Comparison of ENCODE assay signal across 9 mouse cellular contexts in the genomic region with DNA sequence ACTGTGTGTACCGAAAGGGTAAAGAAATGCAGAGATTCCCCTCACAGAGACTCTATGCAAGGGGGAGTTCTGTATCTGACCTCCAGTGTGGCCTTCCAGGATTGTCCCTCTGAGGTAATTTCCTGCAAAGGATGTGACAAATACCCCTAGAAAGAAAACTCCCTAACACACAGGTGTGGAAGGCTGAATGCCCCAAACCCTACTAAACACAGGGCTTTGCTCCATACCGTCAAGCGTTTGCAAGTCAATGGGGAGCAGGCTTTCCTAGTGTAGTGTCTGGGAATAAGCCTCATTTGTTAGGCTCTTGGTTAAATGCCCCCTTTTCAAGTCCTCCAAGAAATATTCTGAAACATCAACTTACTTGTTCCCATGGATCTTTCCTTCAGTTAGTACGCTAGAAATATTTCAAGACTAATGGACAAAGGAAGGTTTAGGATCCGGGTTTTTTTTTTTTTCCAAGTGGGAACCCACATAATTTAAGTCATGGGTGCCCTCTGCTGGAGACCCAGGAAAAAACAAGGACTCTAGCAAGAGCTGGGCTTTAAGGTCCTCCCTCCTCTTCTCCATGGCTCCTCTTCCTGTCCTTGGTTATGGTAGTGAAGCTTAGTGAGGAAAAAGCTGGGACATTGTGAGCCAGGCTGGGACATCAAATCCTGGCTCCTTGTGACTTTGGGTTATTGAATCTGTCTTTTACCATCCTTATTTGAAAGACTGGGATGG.
DNase-seq lines count a peak whose midpoint lies in the region; ATAC-seq and TF ChIP-seq lines count a peak whose summit lies in the region.
"Had no signal": no experiment of that assay in that cellular context is flagged by ENCODE, and none has a peak within 500 bp of the region (broad histone marks: within the 10 kb centered on the region; RNA-seq: fewer than 3 reads in every experiment).

No protein-coding gene starts in this region.

- H3K9ac ChIP-seq in liver, embryonic 11.5 days (ENCODE audit: low read depth, low read length), result no peak overlapping the region
- H3K9ac ChIP-seq in hindbrain, postnatal 0 days (replicated peaks; ENCODE audit: low read length), result no peak overlapping the region
- H3K9ac ChIP-seq in midbrain, embryonic 15.5 days, result no peak overlapping the region
- H3K9ac ChIP-seq: midbrain, embryonic 12.5 days had no signal

- no peaks in the 10 kb centered on the region for H3K9me3 ChIP-seq in liver, embryonic 11.5 days (ENCODE audit: control insufficient read depth, low read length)
- H3K9me3 ChIP-seq in hindbrain, postnatal 0 days (ENCODE audit: low read length), result no peaks in the 10 kb centered on the region
- H3K9me3 ChIP-seq in midbrain, embryonic 15.5 days, result no peaks in the 10 kb centered on the region

- intact Hi-C loops in left cerebral cortex, adult 2 months (cut with DNase I), result loop anchor here (1.0 to 2.0 kb wide), 3 partner anchors 360 to 578 kb away; no protein-coding TSS in a partner anchor

- TF ChIP-seq CTCF in hindbrain, postnatal 0 days (IDR thresholded peaks at IDR 0.05; ENCODE audit: low read depth), result peak; percentile 73
- peak; percentile 85 for TF ChIP-seq CTCF in left cerebral cortex, adult 2 months (IDR thresholded peaks at IDR 0.05)

- H3K4me3 ChIP-seq in liver, embryonic 11.5 days (ENCODE audit: low read depth, low read length), result no peak overlapping the region
- no peak overlapping the region for H3K4me3 ChIP-seq in hindbrain, postnatal 0 days (ENCODE audit: low read length)
- H3K4me3 ChIP-seq in left cerebral cortex, adult 2 months, result no peak overlapping the region
- H3K4me3 ChIP-seq in midbrain, embryonic 15.5 days, result no peak overlapping the region
- H3K4me3 ChIP-seq: midbrain, embryonic 12.5 days had no signal

- 43% methylated on average over 5 of the region's 5 CpGs for WGBS in liver, embryonic 11.5 days
- 31% methylated on average over 5 of the region's 5 CpGs for WGBS in hindbrain, postnatal 0 days
- 36% methylated on average over 5 of the region's 5 CpGs for WGBS in midbrain, embryonic 15.5 days

- H3K27me3 ChIP-seq in liver, embryonic 11.5 days (replicated peaks; ENCODE audit: control insufficient read depth, insufficient read depth, low read length), result no peaks in the 10 kb centered on the region
- no peaks in the 10 kb centered on the region for H3K27me3 ChIP-seq in hindbrain, postnatal 0 days (ENCODE audit: insufficient read depth, low read length)
- H3K27me3 ChIP-seq in midbrain, embryonic 15.5 days (replicated peaks), result no peaks in the 10 kb centered on the region
- H3K27me3 ChIP-seq: midbrain, embryonic 12.5 days had no signal

- ATAC-seq in liver, embryonic 11.5 days (replicated peaks; ENCODE audit: low FRiP score), result no peak
- ATAC-seq in hindbrain, postnatal 0 days, result no peak
- peak; percentile 45; the same call in 1 of the 2 replicates for ATAC-seq in midbrain, embryonic 15.5 days (replicated peaks)

- H3K4me2 ChIP-seq in liver, embryonic 11.5 days, result no peak overlapping the region
- H3K4me2 ChIP-seq in hindbrain, postnatal 0 days (ENCODE audit: low read depth, low read length), result no peak overlapping the region
- H3K4me2 ChIP-seq in midbrain, embryonic 15.5 days, result no peak overlapping the region
- H3K4me2 ChIP-seq: midbrain, embryonic 12.5 days had no signal

- peaks cover 19% of the 10 kb centered on the region for H3K4me1 ChIP-seq in liver, embryonic 11.5 days (replicated peaks; ENCODE audit: control insufficient read depth, insufficient read depth, low read length)
- H3K4me1 ChIP-seq in hindbrain, postnatal 0 days (ENCODE audit: insufficient read depth, low read length), result no peaks in the 10 kb centered on the region; the same call in 1 of the 2 replicates
- no peaks in the 10 kb centered on the region for H3K4me1 ChIP-seq in midbrain, embryonic 15.5 days
- H3K4me1 ChIP-seq: midbrain, embryonic 12.5 days had no signal

- H3K36me3 ChIP-seq in liver, embryonic 11.5 days (ENCODE audit: control insufficient read depth, insufficient read depth, low read length), result no peaks in the 10 kb centered on the region
- no peaks in the 10 kb centered on the region for H3K36me3 ChIP-seq in hindbrain, postnatal 0 days (ENCODE audit: insufficient read depth, low read length)
- no peaks in the 10 kb centered on the region for H3K36me3 ChIP-seq in midbrain, embryonic 15.5 days (replicated peaks)
- H3K36me3 ChIP-seq: midbrain, embryonic 12.5 days had no signal

- no peak overlapping the region for H3K27ac ChIP-seq in liver, embryonic 11.5 days (ENCODE audit: low read depth, low read length)
- H3K27ac ChIP-seq in hindbrain, postnatal 0 days, result no peak overlapping the region
- H3K27ac ChIP-seq in left cerebral cortex, adult 2 months, result no peak overlapping the region
- no peak overlapping the region for H3K27ac ChIP-seq in midbrain, embryonic 15.5 days
- H3K27ac ChIP-seq: midbrain, embryonic 12.5 days had no signal

- DNase-seq in liver, result peak; percentile 84
- DNase-seq in liver, embryonic 11.5 days (ENCODE audit: low spot score), result no peak
- DNase-seq in cerebellum, adult 9-10 months, result peak; percentile 61
- peak; percentile 51 to 78 for DNase-seq in frontal cortex, postnatal 10 days (ENCODE audit: low spot score in 2 of 2)
- peak; percentile 89 for DNase-seq in hindbrain, postnatal 0 days (ENCODE audit: low spot score)
- DNase-seq in left cerebral cortex, adult 2 months (ENCODE audit: extremely low spot score in 1 of 2, low spot score in 2 of 2), result peak; percentile 78 to 79
- DNase-seq in testis, postnatal 10 days (ENCODE audit: low spot score), result peak; percentile 92
